Mouse (Mus musculus) urinary bladder, postnatal 10 days (tissue): ENCODE results near the gene BC024978.

Experiments used
- DNase-seq: peaks from one replicate; pipeline ENCODE4 v3.0.0; 2022; ENCODE audit warnings: low spot score

Gene BC024978

GRCm38 (mm10) chr7:27259771-27260170 lies 64.2 kb downstream of the BC024978 start:
- no peak for DNase-seq
